Mouse (Mus musculus) testis, postnatal 10 days (tissue): ENCODE results near the gene Cftr.

ENCODE experiments used
- DNase-seq: peaks from one replicate; pipeline ENCODE4 v3.0.0; 2021; ENCODE audit warnings: low spot score

Cftr gene

DNA sequence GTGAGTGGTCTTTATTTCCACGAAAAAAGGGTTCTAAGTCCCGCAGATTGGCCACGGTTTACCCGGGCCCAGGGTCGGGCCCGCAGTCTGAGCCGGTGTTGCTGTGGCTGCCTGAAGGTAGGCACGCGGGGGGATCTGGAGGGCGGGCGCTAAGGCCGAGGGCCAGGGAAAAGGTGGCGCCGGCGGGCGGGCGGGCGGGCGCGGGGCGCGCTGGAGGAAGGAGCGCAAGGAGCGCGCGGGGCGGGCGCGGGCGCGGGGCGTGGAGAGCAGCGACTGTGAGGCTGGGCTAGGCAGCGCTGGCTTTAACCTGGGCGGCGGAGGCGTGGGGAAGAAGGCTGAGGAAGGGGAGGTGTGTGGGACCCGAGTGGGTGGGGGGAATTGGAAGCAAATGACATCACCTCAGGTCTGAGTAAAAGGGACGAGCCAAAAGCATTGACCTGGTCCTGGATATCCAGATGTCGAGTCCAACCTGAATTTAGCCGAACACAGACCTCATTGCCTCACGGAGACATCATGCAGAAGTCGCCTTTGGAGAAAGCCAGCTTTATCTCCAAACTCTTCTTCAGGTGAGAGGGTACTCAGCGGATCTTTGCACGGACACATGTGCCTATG lies at the start of gene Cftr:
Cftr (plus strand) TSS at position 377 of the 612 bp plus-strand sequence.
- peak; percentile 49 for DNase-seq

DNA sequence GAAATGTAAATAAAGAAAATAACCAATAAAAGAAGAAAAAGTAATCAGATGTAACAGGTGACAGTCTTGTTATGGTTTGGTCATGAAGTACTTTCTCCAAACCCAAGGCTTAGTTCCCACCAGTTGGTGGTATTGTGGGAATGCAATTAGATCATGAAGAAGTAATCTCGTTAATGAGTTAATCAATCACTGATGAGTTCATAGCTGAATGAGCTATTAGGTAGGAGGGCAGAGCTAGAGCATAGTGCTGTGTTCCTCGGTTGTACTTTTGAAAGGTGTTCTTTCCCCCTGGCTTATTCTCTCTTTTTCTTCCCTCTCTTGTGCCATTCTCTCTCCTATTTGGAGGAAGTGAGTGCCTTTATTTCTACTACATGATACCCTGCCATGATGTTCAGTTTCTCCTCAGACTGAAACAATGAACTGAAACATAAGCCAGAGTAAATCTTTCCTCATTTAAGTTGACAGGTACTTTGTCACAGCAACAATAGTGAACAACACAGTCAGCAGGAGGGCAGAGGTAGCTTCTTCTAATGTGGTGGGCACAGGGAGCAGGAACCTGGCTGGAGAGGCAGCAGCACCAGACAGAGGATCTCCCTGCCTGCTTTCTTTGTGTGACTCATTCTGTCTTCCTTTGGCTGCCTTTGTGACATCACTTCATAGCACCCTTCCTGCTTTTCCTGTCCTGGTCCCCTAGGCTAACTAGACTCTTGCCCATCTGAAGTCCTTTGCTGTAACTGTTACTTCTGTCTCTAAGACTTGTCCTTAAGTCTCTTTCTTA lies 43.1 kb upstream of the Cftr start:
- DNase-seq = no peak

DNA sequence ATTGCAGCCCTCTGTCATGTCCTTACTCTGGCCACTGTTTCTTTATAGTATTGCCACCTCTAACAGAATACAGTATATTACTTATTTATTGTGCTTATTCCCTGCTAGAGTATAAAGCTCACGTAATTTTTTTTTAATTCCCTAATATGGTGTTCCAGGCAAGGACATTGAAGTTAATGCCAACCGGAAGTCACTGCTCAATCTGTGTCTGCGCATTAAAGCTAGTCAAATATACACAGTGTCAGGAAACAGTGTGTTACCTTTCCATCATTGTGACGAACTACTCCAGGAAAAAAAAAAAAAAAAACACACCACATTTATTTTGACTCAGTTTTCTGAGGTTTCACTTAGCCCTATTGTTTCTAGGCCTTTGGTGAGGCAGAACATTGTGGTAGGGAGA lies 42.4 kb upstream of the Cftr start:
- DNase-seq = no peak

DNA sequence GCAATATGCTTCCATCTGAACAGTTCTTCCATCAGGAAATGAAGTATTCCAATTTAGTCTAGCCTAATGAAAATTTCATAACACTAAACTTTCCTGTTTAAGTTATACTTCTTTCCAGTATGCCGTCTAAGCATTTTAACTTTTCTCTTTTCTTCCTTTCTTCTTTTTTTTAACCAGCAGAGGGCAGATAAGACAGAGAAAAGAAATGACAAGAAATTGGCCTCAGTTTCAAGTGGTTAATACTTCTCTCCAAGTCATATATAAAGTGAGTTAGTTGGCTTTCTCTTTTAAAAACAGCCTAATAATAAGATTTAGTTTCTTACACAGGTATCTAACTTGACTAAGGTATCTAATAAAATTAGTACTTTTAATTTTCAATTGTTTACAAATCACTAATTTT lies 35.2 kb upstream of the Cftr start:
- no peak for DNase-seq

DNA sequence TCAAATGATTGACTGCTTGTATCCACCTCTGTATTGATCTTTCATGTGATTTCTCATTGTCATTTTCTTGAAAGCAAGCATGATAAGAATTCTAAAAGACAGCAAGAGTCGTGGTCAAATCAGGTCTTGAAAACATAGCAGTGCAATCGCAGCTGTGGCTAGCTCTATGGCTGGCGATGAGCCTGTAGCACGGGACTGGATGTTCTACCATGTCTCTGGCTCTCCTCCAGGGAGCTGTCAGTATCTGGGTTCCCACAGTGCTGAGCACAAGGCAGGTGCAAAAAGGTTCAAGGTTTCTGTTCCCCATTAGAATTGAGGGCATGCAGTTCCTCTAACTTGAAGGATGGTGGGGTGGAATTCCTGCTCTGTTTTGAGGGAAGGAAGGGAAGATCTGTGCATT lies 17.5 kb upstream of the Cftr start:
- DNase-seq = peak; percentile 51

DNA sequence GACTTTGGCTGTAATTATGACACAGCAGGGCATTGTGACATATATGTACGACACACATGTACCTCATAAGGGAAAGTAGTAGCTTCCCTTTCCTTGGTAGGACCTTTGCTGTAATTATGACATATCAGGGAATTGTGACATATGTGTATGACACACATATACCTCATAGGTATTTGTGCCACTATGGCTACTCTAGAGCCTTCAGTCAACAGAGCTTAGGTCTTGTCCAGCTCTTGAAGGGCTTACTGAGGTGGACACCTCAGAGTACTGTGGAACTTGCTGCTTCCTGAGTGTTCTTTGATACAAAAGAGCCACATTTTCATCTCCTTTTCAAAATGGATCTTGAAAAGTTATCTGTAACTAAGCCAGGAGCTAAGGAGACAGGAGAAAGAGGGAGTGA lies 869 bp upstream of the Cftr start:
- DNase-seq = no peak

DNA sequence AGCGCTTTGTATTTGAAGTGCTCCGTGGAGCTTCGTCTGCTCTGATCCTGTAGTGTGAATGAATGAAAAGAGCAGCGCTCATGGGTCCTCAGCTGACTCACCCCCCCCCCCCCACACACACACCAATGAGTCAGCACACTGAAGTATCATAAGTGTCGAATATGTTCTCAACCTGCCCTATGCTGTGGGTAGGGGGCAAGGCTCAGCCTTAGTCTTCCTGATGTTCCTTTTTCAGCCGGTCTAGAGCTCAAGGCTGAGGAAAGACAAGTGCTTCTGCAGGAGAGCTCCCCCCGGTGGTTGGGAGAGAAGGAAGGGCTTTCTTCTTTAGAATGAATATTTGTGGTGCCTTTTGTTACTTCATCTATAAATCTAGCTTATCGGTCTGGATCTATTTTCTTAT lies 1.1 kb downstream of the Cftr start:
- peak; percentile 48 for DNase-seq

DNA sequence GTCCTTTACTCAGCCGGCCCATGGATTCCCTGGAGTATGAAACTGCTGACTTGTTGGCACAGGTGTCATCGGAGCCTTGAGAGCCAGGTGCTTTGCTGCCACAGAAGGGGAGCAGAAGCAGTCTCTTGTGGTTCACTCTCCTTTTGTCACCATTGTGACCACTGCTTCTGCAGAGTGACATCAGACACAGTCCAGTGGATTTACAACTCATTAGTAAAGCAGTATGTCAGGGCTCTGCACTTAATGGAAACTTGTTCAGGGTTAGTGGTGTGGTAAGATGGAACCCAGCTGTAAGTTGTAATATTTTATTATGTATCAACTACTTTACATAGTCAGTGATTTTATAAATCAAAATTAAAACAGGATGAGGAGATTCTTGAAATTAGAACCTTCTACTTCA lies 7.0 kb downstream of the Cftr start:
- DNase-seq = no peak

DNA sequence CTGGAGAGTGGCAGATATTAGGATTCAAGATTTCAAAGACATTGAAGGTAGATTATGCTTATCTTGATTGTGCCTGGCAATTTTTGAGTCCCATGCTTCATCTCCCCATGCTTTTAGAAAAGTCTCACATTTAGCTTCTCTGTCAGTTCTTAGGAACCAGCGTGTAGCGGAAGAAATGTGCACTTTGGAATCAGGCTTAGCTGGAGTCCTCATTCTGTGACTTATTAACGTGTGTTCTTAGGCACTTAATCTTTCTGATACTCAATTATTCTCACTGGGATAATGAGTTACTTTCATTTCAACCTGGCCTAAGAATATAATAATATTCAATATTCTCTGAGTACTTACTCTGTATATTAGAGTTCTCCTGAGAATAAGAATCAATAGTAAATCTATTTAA lies 10.2 kb downstream of the Cftr start:
- no peak for DNase-seq

DNA sequence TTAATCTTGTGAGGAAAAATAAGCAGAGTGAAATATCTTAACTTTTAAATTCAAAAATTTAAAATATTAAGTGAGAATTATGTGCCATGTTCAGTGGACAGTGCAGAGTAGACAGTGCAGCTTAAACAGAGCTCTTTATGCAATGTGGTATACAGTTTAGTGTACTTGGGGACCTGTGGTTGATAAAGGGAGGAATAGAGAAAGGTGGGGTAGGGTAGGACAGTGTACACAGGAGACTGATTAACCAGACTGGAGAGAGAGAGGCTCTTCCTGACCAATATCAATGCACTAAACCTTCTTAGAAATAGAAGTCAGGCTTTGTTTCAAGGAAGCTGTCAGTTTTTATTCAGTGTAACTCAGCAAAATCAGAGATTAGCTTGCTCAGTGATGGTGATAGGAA lies 12.4 kb downstream of the Cftr start:
- no peak for DNase-seq

DNA sequence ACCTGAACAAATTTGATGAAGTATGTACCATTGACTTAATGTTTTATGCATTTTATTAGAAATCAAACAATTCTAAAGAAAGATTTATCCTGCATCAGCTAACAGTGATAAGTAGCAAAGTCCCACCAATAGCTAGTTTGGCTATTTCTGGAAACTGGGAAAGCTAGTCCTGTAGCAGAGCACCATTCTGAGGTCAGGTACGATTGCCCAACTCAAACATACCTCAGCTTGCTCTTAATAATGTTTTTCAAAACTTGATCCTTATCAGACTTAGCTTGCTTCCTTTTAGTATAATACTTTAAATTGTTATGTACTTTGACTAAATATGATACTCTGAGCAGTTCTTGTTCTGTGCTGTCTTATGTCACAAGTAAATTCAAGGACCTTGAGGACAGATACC lies 50.2 kb downstream of the Cftr start:
- DNase-seq = no peak

DNA sequence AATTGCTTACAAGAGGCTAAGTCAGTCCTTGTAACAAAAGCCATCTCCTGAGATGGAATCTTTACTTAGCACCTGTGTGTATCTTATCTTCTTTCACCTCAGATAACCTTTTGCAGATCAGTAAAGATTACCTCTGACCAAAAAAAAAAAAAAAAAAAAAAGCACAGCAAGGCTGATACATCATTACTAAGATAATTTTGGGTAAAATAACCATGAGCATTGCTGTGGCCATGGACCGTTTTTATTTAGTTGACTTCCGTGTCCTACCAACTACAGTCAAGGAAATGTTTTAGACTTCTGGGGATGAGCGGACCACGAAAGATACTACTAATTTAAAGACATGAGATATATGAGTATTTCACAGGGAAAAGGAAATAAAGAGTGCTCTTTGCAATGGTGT lies 52.7 kb downstream of the Cftr start:
- DNase-seq = no peak

DNA sequence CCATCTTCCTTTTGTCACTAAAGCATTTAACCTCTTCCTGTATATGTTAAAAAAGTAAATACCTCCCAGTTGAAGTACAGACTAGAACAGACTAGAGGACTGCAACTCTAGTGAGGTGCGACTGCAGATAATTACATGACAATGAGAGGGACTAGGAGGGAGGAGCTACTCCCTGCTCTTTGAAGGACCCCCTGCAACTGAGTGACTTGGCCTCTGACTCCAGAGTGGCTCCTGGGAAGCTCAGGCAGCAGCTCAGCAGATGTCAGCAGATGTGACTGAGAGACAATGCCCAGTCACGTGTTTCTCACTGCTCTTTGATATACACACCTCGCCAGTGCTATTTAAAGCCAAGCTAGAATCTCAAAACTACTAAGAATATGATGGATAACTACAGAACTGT lies 54.7 kb downstream of the Cftr start:
- no peak for DNase-seq

DNA sequence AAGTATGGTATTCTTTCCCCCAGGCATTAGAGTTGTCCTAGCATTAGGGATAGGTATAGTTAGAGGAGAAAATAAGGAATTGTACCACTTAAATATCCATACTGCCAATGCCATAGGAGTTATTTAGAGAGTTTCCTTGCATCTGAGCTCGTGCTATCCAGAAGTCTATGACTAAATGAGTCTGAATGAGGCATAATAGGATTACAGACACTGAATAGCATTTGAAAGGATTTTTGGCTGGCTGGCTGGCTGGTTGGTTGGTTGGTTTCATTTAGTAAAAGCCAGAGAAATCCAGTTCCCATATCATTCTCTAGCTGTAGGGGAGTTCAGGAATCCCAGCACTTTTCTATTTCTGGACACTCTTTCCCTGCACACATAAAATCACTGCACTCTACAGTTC lies 76.0 kb downstream of the Cftr start:
- no peak for DNase-seq

DNA sequence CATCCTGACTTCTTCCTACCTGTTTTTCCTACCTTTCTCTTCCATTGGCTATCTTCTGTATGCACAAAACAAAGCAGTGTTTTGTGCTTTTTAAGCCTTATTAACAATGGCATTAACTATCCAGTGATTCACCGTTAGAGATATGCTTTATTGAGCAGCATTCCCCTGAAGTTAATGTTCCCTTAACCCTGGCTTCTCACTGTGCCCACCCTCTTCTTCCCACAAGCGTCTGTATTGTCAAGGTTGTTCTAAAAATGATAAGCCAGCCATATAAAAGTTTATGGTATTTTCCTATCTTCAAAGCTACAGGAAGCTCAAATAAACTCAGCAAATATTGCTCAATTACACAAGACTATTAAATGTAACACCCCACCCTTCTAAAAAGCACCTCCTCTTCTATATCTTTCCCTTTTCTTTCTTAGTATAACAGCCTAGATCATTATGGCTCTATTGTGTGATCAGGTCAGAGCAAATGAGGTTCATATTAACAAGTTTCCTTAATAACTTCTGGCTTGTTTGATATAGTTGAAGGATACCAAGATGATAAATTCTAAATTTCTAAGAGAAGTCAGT lies 77.5 kb downstream of the Cftr start:
- no peak for DNase-seq

DNA sequence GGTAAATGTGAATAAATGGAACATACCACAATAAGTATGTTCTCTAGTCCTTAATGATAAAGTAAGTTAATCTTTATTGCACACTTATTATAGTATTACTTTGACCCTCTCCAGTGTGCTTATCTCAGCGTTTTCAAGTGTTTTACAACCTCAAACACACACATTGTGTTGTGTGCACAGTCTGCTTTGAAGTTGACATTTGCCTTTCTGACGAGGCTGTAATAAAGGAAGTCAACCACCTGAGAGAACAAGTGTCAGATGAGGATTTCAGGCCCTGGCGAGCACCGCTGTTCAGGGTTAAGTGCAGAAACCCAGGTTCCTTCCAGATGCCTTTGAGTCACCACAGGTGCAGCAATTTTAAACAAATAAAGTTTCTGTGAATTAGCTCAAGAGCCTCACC lies 78.0 kb downstream of the Cftr start:
- DNase-seq = no peak

DNA sequence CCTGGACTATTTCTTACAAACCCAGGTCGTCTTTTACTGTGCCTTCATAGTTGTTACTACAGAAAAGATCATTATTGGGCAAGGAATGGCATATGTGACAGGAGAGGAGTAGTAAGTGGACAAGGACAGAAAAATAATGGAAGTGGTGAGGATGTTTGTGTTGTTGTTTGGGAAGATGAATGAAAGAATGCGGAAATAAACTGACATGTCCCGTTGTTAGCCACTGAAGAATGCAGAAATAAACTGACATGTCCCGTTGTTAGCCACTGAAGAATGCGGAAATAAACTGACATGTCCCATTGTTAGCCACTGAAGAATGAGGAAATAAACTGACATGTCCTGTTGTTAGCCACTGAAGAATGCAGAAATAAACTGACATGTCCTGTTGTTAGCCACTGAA lies 84.1 kb downstream of the Cftr start:
- DNase-seq = no peak

DNA sequence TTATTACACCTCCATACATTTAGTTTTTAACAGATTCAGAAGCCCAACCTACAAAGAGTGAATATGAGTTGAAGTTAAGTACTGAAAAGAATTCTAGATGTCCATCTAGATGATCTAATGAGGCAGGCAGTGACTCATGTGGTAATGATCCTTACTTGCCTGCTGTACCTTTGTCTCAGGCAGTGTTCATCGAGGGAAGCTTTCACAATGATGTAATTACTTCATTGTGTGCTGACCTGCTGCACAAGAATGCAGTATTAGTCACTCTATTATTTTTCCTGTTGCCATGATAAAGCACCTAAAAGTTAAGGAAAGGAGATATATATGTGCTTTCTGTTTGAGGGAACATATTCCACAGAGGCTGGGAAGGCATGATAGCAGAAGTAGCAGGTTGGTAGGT lies 100.5 kb downstream of the Cftr start:
- no peak for DNase-seq

DNA sequence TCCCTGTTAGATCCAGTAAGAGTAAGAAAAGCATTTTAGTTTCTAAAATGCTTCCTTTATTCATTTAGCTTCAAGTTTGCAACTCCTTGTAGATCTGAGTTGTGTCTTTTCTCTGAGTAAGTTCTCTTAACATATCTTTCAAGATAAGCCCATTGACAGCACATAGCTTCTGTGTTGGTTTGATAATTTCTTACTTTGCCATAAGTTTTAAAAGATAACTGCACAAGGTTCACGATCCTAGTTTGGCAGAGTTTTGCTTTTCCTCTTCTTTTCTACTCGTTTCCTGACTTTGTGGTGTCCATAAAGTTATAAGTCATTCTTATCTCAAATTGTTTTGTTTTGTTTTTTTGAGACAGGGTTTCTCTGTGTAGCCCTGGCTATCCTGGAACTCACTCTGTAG lies 130.3 kb downstream of the Cftr start:
- DNase-seq = no peak

DNA sequence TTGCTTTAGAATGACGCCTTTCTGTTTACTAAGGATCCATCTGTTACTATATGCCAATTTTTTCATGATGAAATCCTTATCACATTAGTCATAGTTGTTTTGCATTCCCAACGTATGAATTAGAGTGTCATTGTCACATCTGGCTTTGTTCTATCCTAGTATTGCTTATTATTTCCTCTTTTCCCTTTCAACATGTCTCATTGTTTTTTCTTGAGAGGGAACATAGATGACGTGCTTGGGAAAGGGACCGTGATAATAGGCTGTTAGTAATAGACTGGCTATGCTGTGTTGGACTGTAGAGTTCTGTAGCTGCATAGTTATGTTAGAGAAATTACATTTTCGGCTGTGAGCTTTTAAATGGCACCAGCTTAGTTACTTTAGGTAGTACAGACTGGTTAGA lies 131.6 kb downstream of the Cftr start:
- no peak for DNase-seq

DNA sequence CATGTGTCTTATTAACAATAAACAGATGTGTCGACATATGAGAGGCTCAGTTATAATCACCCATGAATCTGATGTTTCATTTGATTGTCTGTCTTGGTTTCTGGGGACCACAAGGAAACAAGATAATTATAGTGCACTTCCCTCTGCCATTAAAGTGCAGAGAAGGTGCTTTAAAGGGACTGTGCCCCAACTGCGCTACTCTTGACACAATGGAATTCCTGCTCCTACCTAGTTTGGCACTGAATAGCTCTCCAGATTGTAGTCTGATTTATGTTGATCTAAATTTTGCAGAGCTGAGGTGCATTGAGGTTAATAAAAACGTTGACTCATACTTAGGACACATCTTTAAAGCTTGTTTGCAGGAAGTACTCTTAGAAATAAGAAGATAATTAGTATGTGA lies 132.7 kb downstream of the Cftr start:
- DNase-seq = no peak

DNA sequence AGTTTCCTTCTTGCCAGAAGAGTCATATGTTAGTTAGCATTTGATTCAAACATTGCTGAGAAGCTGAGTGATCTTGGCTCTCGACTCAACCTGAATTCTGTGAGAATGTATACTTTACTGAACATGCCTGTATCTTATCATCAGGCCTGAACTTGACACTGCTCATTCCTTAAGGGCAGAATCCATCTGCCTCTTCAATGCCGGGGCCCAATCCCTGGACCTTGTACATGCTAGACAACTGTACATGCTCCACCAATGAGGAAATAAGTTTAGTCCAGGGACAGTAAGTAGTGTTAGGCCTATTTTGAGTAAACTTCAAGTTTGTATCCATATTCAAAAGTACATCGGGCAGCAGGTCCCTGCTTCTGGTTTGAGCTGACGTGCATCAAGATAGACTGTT lies 134.6 kb downstream of the Cftr start:
- DNase-seq = no peak

DNA sequence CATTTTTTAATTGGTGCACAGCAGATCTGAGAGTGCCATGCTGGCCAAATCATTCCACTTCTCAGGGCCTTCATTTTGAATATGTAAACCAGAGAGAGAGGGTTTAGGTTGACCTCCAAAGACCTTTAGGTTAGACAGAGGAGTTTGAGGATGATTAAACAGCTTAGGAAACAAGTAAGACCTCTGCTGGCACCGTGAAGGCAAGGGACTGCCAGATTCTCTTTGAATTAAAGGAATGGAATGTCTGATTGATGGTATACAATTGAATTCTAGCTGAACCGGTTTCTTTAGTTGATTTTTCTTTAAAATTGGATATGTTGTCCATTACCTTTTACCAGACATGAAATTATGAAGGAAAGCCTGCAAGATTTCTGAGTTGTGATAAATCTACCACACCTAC lies 140.5 kb downstream of the Cftr start:
- no peak for DNase-seq
